Mouse (Mus musculus) heart, embryonic 14.5 days (tissue): ENCODE measurements around the gene Cgn. TPM values are rescaled to one million over a fixed set of nuclear protein-coding genes. Genes with fewer than 3 reads are reported as not detected.
A peak's percentile ranks its signal among the peaks of the same experiment; 100 is the strongest.
"Not testable (repeated sequence)": the region's sequence is repeated elsewhere in the genome, so short reads cannot be mapped to it uniquely, and the experiment has no call there.

Source experiments
- ATAC-seq: fragments of 200-750 bp; cut with Nextera tagmentation; 2 replicates; pipeline ENCODE4 v1.8.0; 2017; ENCODE audit warnings: low read depth, moderate TSS enrichment; ENCODE audit not compliant: insufficient number of reproducible peaks, insufficient read depth, low FRiP score
- H3K27ac ChIP-seq, 2 experiments: fragments of 200-500 bp in 1 of 2; fragments of 300-500 bp in 1 of 2; sonication (generic) in 1 of 2; replicated peaks in 1 of 2; 2 replicates each; pipeline ENCODE4 v1.5.1; 2012 to 2014; ENCODE audit warnings: low read depth in 2 of 2, low read length in 2 of 2, control low read depth in 1 of 2, mild to moderate bottlenecking in 1 of 2, mixed read lengths in 1 of 2; ENCODE audit not compliant: control insufficient read depth in 1 of 2, insufficient read depth in 1 of 2
- H3K27me3 ChIP-seq: fragments of 300-500 bp; sonication (generic); 2 replicates; pipeline ENCODE4 v1.6.1; 2014; ENCODE audit warnings: mild to moderate bottlenecking, low read length, control low read depth; ENCODE audit not compliant: control insufficient read depth, insufficient read depth
- H3K36me3 ChIP-seq: fragments of 300-500 bp; sonication (generic); 2 replicates; pipeline ENCODE4 v1.6.1; 2014; ENCODE audit warnings: mild to moderate bottlenecking, control low read depth, low read length, mixed read lengths; ENCODE audit not compliant: control insufficient read depth, insufficient read depth
- H3K4me1 ChIP-seq, 2 experiments: fragments of 200-500 bp in 1 of 2; fragments of 300-500 bp in 1 of 2; sonication (generic) in 1 of 2; 2 replicates each; pipeline ENCODE4 v1.6.1; 2012 to 2014; ENCODE audit warnings: low read length in 2 of 2, control low read depth in 1 of 2, mixed read lengths in 1 of 2; ENCODE audit not compliant: control insufficient read depth in 2 of 2, insufficient read depth in 2 of 2
- H3K4me2 ChIP-seq: fragments of 300-500 bp; sonication (generic); 2 replicates; pipeline ENCODE4 v1.6.1; 2014; ENCODE audit warnings: mild to moderate bottlenecking, low read length
- H3K4me3 ChIP-seq, 2 experiments: fragments of 200-500 bp in 1 of 2; fragments of 300-500 bp in 1 of 2; sonication (generic) in 1 of 2; 2 replicates each; pipeline ENCODE4 v1.5.1; 2012 to 2014; ENCODE audit warnings: low read length in 2 of 2, mild to moderate bottlenecking in 2 of 2, control low read depth in 1 of 2, low read depth in 1 of 2, moderate library complexity in 1 of 2; ENCODE audit not compliant: control insufficient read depth in 1 of 2, insufficient read depth in 1 of 2
- H3K9ac ChIP-seq: fragments of 300-500 bp; sonication (generic); 2 replicates; pipeline ENCODE4 v1.6.1; 2014; ENCODE audit warnings: mild to moderate bottlenecking, low read length
- H3K9me3 ChIP-seq: fragments of 300-500 bp; sonication (generic); 2 replicates; pipeline ENCODE4 v1.6.1; 2016; ENCODE audit warnings: low read length, control low read depth; ENCODE audit not compliant: control insufficient read depth
- WGBS: fragments of 180-500 bp; shearing (Covaris S2); extraction: QIAGEN DNeasy Blood & Tissue Kit; methylation state at CpG from one replicate; pipeline ENCODE4 v1.1.7; 2014; 5-methylcytosine and 5-hydroxymethylcytosine counted together
- polyA plus RNA-seq: library from polyadenylated mRNA; unstranded; fragments of >200 nt; fragmentation: Nextera tagmentation; extraction: Ambion mirVana; gene quantifications from 2 replicates; pipeline ENCODE4 v1.2.1, GENCODE M21; 2014

Gene Cgn
- polyA plus RNA-seq, 1 experiment from 2014 or later, result 1.1 TPM

DNA sequence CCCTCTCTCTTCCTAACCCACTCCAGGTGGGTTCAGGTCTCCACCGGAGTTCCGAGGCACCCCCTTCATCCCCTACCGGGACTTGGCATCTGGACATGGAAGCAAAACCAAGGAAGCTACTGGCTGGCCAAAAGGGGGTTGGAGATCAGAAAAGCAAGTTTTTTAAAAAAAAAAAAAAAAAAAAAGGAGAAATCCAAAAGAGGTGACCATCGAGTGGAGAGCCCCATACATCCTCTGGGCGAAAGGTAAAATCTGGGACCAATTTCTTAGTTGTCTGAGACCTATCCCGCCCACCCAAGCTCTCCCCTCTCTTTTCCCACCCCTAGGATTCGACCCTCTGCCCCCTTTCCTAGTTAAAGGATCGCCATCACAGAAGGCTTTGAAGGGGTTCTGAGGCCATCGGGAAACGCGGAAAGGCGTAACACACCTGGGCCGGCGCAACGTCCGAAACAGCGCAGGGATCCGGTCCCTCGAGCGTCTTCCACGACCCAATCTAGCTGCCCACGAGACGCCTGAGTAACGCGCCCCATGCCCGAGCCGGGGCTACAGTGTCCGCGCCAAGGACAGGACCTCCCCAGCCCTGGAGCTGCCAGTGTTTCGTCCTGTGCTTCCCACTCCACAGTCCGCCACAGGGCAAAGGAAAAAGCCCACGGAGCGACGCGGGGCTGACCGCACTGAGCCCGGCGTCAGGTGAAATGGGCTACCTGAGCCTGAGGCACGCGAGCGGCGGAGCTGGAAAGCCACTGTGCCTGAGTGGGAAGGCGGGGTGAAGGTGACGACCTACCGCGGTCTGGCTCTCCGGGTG lies 28.8 kb downstream of the Cgn start:
- Histone ChIP-seq H3K9ac (0 out of 2 replicates have a peak overlapping the region, but pooled peaks have one; percentile 46), H3K4me2 (peak overlapping the region; percentile 65), H3K4me3 (peak overlapping the region; percentile 32 to 48)
- not testable (repeated sequence) for H3K4me1 ChIP-seq, H3K36me3 ChIP-seq, ATAC-seq, H3K27ac ChIP-seq, H3K9me3 ChIP-seq, H3K27me3 ChIP-seq
- 5% methylated on average over 21 of the region's 47 CpGs for WGBS

DNA sequence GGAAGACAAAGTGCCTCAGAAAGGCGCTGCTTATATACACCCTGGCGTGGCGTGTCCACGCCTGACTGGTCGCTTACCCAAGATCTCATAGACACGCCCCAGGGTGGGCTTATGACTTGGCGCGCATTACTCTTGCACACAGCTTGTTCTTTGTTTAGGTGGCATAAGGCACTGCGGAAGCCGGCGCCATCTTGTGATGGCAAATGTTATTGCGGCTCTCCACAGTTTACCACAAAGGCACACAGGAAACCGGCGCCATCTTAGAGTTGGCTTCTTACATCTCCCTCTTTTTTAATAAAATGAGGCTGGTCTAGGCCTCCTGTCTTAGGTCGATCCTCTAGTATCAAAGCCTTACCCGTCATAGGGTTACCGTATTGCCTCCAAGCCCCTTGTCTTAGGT lies 40.6 kb downstream of the Cgn start:
- Histone ChIP-seq H3K9me3 (no peaks in the 10 kb centered on the region; the same call in 1 of the 2 replicates), H3K27me3 (no peaks in the 10 kb centered on the region), H3K9ac (no peak overlapping the region), H3K36me3 (no peaks in the 10 kb centered on the region), H3K4me1 (no peaks in the 10 kb centered on the region), H3K4me2 (no peak overlapping the region), H3K27ac (no peak overlapping the region), H3K4me3 (no peak overlapping the region)
- ATAC-seq, result no peak
- 91% methylated on average over 17 of the region's 17 CpGs for WGBS

DNA sequence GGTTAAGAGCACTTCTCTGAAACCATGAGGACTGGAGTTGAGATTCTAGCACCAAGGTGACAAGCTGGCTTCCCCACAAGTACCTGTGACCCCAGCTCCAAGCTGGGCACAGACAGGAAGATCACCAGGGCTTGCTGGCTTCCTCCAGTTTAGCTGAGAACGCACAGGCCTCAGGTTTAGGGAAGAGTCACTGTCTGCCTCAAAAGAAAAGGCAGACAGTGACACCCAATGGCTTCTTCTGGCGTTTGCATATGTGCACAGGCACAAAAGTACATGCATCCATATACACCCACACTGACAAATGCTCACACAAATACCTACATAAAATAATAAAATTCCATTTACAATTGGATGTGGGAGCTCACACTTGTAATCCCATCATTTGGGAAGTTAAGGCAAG lies 62.7 kb downstream of the Cgn start:
- 17% methylated on average over 2 of the region's 2 CpGs for WGBS

DNA sequence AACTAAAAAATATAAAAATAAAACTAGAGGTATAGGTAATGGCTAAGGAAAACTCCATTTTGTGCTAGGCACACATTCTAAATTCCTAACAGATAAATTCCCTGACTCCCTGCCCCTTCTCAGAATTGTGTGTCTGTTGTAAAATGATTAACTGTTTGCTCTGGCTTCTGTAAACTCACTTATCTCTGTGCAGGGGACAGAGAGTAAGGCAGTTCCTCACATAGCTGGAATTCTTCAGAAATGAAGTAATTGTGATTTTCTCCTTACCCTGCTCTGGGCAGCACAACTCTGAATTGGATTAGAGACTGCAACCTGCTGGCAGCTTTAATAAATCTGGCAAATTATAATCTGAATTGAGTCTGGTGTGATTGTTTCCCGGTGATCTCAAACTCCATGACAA lies 68.0 kb downstream of the Cgn start:
- H3K9ac ChIP-seq, ATAC-seq, H3K4me1 ChIP-seq, H3K27ac ChIP-seq, H3K4me2 ChIP-seq, H3K4me3 ChIP-seq, H3K36me3 ChIP-seq, H3K27me3 ChIP-seq, H3K9me3 ChIP-seq: not testable (repeated sequence)
- 45% methylated on average over 1 of the region's 1 CpGs for whole genome bisulfite sequencing

More for the DNA sequence above, 62.7 kb downstream of the Cgn start:
- not testable (repeated sequence) for H3K36me3 ChIP-seq, H3K4me1 ChIP-seq, H3K27ac ChIP-seq, H3K27me3 ChIP-seq, H3K9me3 ChIP-seq, H3K4me3 ChIP-seq, H3K9ac ChIP-seq, ATAC-seq, H3K4me2 ChIP-seq

DNA sequence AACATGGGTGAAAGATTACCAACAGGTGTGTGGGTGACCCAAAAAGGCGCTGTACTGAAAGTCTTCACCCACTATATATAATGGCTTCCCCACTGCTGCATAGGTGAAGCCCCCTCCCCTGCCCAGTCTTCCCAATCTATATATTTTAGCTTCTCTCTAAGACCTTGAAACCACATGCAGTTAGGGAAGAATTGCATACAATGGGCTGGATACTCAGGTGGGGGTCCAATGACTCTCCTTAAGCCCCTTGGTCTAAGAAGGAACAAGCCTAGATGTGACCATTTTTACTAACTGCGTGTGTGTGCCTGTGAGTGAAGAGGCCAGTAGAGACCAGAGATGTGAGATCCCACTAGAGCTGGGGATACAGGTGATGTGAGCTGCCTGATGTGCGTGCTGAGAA lies 72.9 kb downstream of the Cgn start:
- not testable (repeated sequence) for H3K27ac ChIP-seq, ATAC-seq, H3K4me3 ChIP-seq, H3K9me3 ChIP-seq, H3K4me2 ChIP-seq, H3K4me1 ChIP-seq, H3K9ac ChIP-seq, H3K36me3 ChIP-seq, H3K27me3 ChIP-seq
- WGBS, result 83% methylated on average over 3 of the region's 3 CpGs

DNA sequence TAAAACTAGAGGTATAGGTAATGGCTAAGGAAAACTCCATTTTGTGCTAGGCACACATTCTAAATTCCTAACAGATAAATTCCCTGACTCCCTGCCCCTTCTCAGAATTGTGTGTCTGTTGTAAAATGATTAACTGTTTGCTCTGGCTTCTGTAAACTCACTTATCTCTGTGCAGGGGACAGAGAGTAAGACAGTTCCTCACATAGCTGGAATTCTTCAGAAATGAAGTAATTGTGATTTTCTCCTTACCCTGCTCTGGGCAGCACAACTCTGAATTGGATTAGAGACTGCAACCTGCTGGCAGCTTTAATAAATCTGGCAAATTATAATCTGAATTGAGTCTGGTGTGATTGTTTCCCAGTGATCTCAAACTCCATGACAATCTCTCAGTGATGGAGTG lies 75.7 kb downstream of the Cgn start:
- not testable (repeated sequence) for H3K27ac ChIP-seq, H3K27me3 ChIP-seq, H3K4me1 ChIP-seq, H3K36me3 ChIP-seq, H3K4me3 ChIP-seq, H3K4me2 ChIP-seq, H3K9me3 ChIP-seq, ATAC-seq, H3K9ac ChIP-seq

Other genes with a start within 250 kb of the Cgn start
- gene Snx27, start 203.8 kb downstream of the Cgn start, polyA plus RNA-seq, result 26.1 and 26.4 TPM in 2 replicates
- not detected in 2 replicates for gene Gm10972, start 143.4 kb downstream of the Cgn start, polyA plus RNA-seq
- 7.1 and 7.2 TPM in 2 replicates for gene Tuft1, start 127.6 kb downstream of the Cgn start, polyA plus RNA-seq
- gene Selenbp2, start 92.9 kb downstream of the Cgn start, polyA plus RNA-seq, result 2.2 and 3.1 TPM in 2 replicates
- 12.8 and 14.5 TPM in 2 replicates for gene Pogz, start 51.1 kb upstream of the Cgn start, polyA plus RNA-seq
- 296 and 297 TPM in 2 replicates for gene Psmb4, start 100.5 kb upstream of the Cgn start, polyA plus RNA-seq
- gene Selenbp1, start 146.6 kb upstream of the Cgn start, polyA plus RNA-seq, result 71.7 and 74.5 TPM in 2 replicates
- gene Rfx5, start 167.6 kb upstream of the Cgn start, polyA plus RNA-seq, result 6.9 and 8.1 TPM in 2 replicates
- 17.4 and 21.8 TPM in 2 replicates for gene Pi4kb, start 188.2 kb upstream of the Cgn start, polyA plus RNA-seq
- 13.5 and 16.9 TPM in 2 replicates for gene Zfp687, start 229.0 kb upstream of the Cgn start, polyA plus RNA-seq